Mouse (Mus musculus): ENCODE data around the gene Sept5. TPM values are rescaled to one million over a fixed set of nuclear protein-coding genes. Genes with fewer than 3 reads are reported as not detected.

Sept5 gene
- polyA plus RNA-seq, 1 experiment: 74.2 TPM

GRCm38 (mm10) chr16:18622019-18622418 lies 7.7 kb downstream of the Sept5 start, which contains the start of gene Gp1bb:
TSS of gene Gp1bb (minus strand) at chr16:18622403.
- Histone ChIP-seq H3ac (ENCODE audit: control insufficient read depth, insufficient read length, low read depth) (no peak within 1 kb of the TSS), H3K79me3 (ENCODE audit: low read depth) (no peaks in the 10 kb centered on the region), H3K79me2 (ENCODE audit: control insufficient read depth, insufficient read depth) (peaks cover 5% of the 10 kb centered on the region), H3K4me3 (ENCODE audit: insufficient read depth, poor library complexity, severe bottlenecking) (no peak within 1 kb of the TSS), H3K36me3 (ENCODE audit: control insufficient read depth, insufficient read depth) (peaks cover 34% of the 10 kb centered on the region), H3K27me3 (ENCODE audit: control insufficient read depth, insufficient read depth, insufficient read length) (no peaks in the 10 kb centered on the region)
- no peak for TF ChIP-seq CEBPB (IDR thresholded peaks at IDR 0.05; ENCODE audit: low read depth)
- no peak for TF ChIP-seq CTCF (IDR thresholded peaks at IDR 0.05; ENCODE audit: control insufficient read depth, insufficient read depth, insufficient read length)
- TF ChIP-seq FOSL1 (IDR thresholded peaks at IDR 0.05; ENCODE audit: insufficient read depth, low read length, poor library complexity, severe bottlenecking): no peak
- no peak for TF ChIP-seq MYOG (IDR thresholded peaks at IDR 0.05; ENCODE audit: control insufficient read depth, extremely low read depth, insufficient read length)
- no peak for TF ChIP-seq MYOD1 (IDR thresholded peaks at IDR 0.05; ENCODE audit: control insufficient read depth, insufficient read length, low read depth)
- no peak for TF ChIP-seq USF1 (IDR thresholded peaks at IDR 0.05; ENCODE audit: low read depth)
- TF ChIP-seq MAX (IDR thresholded peaks at IDR 0.05): no peak

GRCm38 (mm10) chr16:18621362-18622001 lies 8.3 kb downstream of the Sept5 start:
- H3K79me2 ChIP-seq (ENCODE audit: control insufficient read depth, insufficient read depth): no peaks in the 10 kb centered on the region
- no peaks in the 10 kb centered on the region for H3K79me3 ChIP-seq (ENCODE audit: low read depth)
- no peaks in the 10 kb centered on the region for H3K27me3 ChIP-seq (ENCODE audit: control insufficient read depth, insufficient read depth, insufficient read length)
- no peak overlapping the region for H3ac ChIP-seq (ENCODE audit: control insufficient read depth, insufficient read length, low read depth)
- H3K36me3 ChIP-seq (ENCODE audit: control insufficient read depth, insufficient read depth): peaks cover 34% of the 10 kb centered on the region
- TF ChIP-seq MAX (IDR thresholded peaks at IDR 0.05) (no peak), FOSL1 (IDR thresholded peaks at IDR 0.05; ENCODE audit: insufficient read depth, low read length, poor library complexity, severe bottlenecking) (no peak), USF1 (IDR thresholded peaks at IDR 0.05; ENCODE audit: low read depth) (no peak), CEBPB (IDR thresholded peaks at IDR 0.05; ENCODE audit: low read depth) (no peak), MYOG (IDR thresholded peaks at IDR 0.05; ENCODE audit: control insufficient read depth, extremely low read depth, insufficient read length) (no peak), MYOD1 (IDR thresholded peaks at IDR 0.05; ENCODE audit: control insufficient read depth, insufficient read length, low read depth) (no peak), CTCF (IDR thresholded peaks at IDR 0.05; ENCODE audit: control insufficient read depth, insufficient read depth, insufficient read length) (no peak)
- no peak overlapping the region for H3K4me3 ChIP-seq (ENCODE audit: insufficient read depth, poor library complexity, severe bottlenecking)

- H3K36me3 ChIP-seq (ENCODE audit: control insufficient read depth, insufficient read depth): peaks cover 34% of the 10 kb centered on the region
- no peaks in the 10 kb centered on the region for H3K79me3 ChIP-seq (ENCODE audit: low read depth)
- H3ac ChIP-seq (ENCODE audit: control insufficient read depth, insufficient read length, low read depth): no peak overlapping the region
- TF ChIP-seq MYOD1 (IDR thresholded peaks at IDR 0.05; ENCODE audit: control insufficient read depth, insufficient read length, low read depth) (no peak), MYOG (IDR thresholded peaks at IDR 0.05; ENCODE audit: control insufficient read depth, extremely low read depth, insufficient read length) (no peak), CTCF (IDR thresholded peaks at IDR 0.05; ENCODE audit: control insufficient read depth, insufficient read depth, insufficient read length) (no peak), USF1 (IDR thresholded peaks at IDR 0.05; ENCODE audit: low read depth) (no peak), CEBPB (IDR thresholded peaks at IDR 0.05; ENCODE audit: low read depth) (no peak), FOSL1 (IDR thresholded peaks at IDR 0.05; ENCODE audit: insufficient read depth, low read length, poor library complexity, severe bottlenecking) (no peak), MAX (IDR thresholded peaks at IDR 0.05) (no peak)
- no peaks in the 10 kb centered on the region for H3K27me3 ChIP-seq (ENCODE audit: control insufficient read depth, insufficient read depth, insufficient read length)
- H3K4me3 ChIP-seq (ENCODE audit: insufficient read depth, poor library complexity, severe bottlenecking): no peak overlapping the region
- no peaks in the 10 kb centered on the region for H3K79me2 ChIP-seq (ENCODE audit: control insufficient read depth, insufficient read depth)
These were observed 9.0 kb downstream of the Sept5 start for GRCm38 (mm10) chr16:18620601-18621361.

- Histone ChIP-seq H3K4me3 (ENCODE audit: insufficient read depth, poor library complexity, severe bottlenecking) (no peak overlapping the region), H3K27me3 (ENCODE audit: control insufficient read depth, insufficient read depth, insufficient read length) (no peaks in the 10 kb centered on the region)
These were observed 9.6 kb downstream of the Sept5 start for GRCm38 (mm10) chr16:18620201-18620600.

GRCm38 (mm10) chr16:18619110-18619509 lies 10.6 kb downstream of the Sept5 start:
- Histone ChIP-seq H3K79me2 (ENCODE audit: control insufficient read depth, insufficient read depth) (no peaks in the 10 kb centered on the region), H3K36me3 (ENCODE audit: control insufficient read depth, insufficient read depth) (peaks cover 18% of the 10 kb centered on the region), H3K4me3 (ENCODE audit: insufficient read depth, poor library complexity, severe bottlenecking) (no peak overlapping the region), H3ac (ENCODE audit: control insufficient read depth, insufficient read length, low read depth) (no peak overlapping the region), H3K27me3 (ENCODE audit: control insufficient read depth, insufficient read depth, insufficient read length) (no peaks in the 10 kb centered on the region), H3K79me3 (ENCODE audit: low read depth) (no peaks in the 10 kb centered on the region)
- TF ChIP-seq FOSL1 (IDR thresholded peaks at IDR 0.05; ENCODE audit: insufficient read depth, low read length, poor library complexity, severe bottlenecking) (no peak), MYOD1 (IDR thresholded peaks at IDR 0.05; ENCODE audit: control insufficient read depth, insufficient read length, low read depth) (no peak), MAX (IDR thresholded peaks at IDR 0.05) (no peak), MYOG (IDR thresholded peaks at IDR 0.05; ENCODE audit: control insufficient read depth, extremely low read depth, insufficient read length) (no peak), CEBPB (IDR thresholded peaks at IDR 0.05; ENCODE audit: low read depth) (no peak), CTCF (IDR thresholded peaks at IDR 0.05; ENCODE audit: control insufficient read depth, insufficient read depth, insufficient read length) (no peak), USF1 (IDR thresholded peaks at IDR 0.05; ENCODE audit: low read depth) (no peak)

More at GRCm38 (mm10) chr16:18620201-18620600, 9.6 kb downstream of the Sept5 start:
- no peak overlapping the region for H3ac ChIP-seq (ENCODE audit: control insufficient read depth, insufficient read length, low read depth)
- no peak for TF ChIP-seq MYOD1 (IDR thresholded peaks at IDR 0.05; ENCODE audit: control insufficient read depth, insufficient read length, low read depth)
- no peak for TF ChIP-seq MYOG (IDR thresholded peaks at IDR 0.05; ENCODE audit: control insufficient read depth, extremely low read depth, insufficient read length)
- TF ChIP-seq CTCF (IDR thresholded peaks at IDR 0.05; ENCODE audit: control insufficient read depth, insufficient read depth, insufficient read length): no peak
- TF ChIP-seq USF1 (IDR thresholded peaks at IDR 0.05; ENCODE audit: low read depth): no peak
- no peak for TF ChIP-seq CEBPB (IDR thresholded peaks at IDR 0.05; ENCODE audit: low read depth)
- TF ChIP-seq MAX (IDR thresholded peaks at IDR 0.05): no peak
- no peak for TF ChIP-seq FOSL1 (IDR thresholded peaks at IDR 0.05; ENCODE audit: insufficient read depth, low read length, poor library complexity, severe bottlenecking)
- peaks cover 29% of the 10 kb centered on the region for H3K36me3 ChIP-seq (ENCODE audit: control insufficient read depth, insufficient read depth)
- no peaks in the 10 kb centered on the region for H3K79me2 ChIP-seq (ENCODE audit: control insufficient read depth, insufficient read depth)
- no peaks in the 10 kb centered on the region for H3K79me3 ChIP-seq (ENCODE audit: low read depth)
